Mouse (Mus musculus) hindlimb bud, embryonic 11.5 days (tissue): ENCODE results near the gene Ctps.
"Not testable (repeated sequence)": the region's sequence is repeated elsewhere in the genome, so short reads cannot be mapped to it uniquely, and the experiment has no call there.

ENCODE experiments used
- DNase-seq: peaks from one replicate; pipeline ENCODE4 v3.0.0-alpha.2; 2012; ENCODE audit warnings: low read depth, low spot score; ENCODE audit errors: extremely low spot score

Gene Ctps

DNA sequence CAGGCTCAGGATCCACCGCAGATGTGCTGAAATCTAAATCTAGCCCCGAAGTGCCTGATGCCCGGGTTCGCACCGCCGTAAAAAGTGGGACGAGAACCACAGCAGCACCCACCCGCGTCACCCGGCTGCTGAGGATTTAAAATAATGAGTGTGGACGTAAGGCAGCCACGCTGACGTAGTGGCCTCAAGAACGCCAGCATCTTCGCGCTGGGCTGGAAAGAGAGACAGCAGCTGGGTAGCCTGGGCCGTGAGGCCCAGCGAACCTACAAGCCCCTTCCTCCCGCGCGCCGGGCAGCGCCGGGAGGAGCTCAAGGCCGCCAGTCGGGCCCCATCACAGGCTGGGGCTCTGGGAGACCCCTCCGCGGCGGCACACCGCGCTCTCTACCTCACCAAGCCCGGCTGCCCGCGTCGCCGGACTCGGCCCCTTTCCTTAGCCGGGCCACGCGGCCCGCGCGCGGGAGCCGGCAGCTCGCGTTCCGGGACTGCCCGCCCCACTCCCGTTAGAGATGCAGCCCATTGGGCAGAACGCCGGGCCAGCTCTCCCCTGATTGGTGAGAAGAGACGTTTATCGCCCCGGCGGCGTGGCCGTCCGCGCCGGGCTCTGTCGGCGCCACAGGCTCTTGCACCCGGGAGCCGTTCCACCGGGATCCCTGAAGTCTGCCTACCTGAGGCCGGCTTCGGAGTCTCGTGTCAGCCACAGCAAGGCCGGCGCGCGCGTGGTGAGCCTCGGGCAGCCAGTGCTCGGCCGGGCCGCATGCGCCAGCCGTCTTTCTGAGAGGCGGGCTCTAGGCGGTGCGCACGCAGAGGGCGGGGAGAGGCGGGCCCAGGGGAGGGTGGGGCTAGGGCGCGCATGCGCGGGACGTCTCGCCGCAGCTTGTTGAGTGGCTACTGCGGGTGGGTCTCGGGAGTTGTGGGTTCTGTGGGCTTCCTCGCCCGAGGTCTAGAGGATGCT, at the start of gene Ctps:
Gene Ctps (minus strand): TSS at position 791 of the 952 bp plus-strand sequence.
- peak; percentile 70 for DNase-seq

DNA sequence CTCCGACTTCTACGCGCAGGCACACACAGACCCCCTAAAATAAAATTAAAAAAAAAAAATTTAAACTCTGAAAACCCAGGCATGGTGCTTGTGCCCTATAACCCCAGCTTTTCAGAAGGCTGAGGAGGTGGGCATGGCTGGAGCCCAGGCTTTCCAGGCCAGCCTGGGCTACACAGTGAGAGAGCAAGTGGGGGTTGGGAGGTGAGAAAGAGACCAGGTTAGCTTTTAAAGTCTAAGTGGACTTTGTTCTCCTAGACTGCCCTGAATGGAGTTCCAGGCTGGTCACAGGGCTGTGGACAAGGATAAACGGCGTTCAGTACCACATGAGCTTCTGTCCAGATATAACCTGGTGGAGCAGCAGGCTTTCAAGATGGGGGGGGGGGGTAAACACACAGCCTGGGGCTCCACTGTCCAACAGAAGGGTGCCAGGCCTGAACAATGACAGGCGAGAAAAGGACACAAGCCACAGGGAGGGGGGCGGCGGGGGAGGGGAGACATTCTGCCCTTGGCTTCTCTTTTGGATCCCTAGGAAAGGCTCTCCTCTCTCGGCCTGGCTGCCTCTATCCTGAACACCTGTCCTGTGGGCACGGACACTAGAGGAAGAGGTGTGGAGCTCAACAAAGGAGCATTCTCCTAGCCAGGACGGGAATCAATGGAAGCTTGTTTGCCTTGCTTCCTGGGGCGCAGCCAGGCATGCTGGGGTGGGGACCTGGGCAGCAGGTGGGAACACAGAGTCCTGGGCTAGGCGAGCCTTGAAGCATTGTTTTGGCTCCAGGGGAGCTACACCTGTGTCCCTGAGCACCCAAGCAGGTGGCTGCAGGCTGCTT, 46.3 kb upstream of the Ctps start:
- DNase-seq: no peak

DNA sequence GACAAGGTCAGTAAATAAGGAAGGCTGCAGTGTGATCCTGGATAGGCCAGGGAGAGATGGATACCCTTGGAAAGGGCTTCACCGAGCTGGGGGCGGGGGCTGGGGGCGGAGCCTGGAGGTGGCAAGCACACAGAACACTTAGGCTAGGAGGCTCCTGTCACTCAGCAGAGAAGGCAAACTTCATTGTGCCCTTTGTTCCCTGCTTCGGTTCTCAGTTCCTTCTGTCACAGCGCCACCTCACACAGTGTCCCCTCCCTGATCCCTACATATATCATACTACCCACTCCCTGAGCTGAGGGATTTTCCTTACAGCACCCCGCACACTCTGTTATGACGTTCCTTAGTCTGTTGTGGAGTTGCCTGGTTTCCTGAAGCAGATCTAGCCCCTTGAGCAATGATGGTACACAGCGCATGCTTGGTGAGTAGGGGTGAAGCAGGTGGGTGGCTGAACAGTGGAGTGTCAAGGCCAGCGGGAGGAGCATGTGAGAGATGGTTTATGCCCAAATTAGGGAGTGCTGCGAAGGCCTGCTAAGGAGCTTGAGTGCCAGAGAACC, 45.5 kb upstream of the Ctps start:
- no peak for DNase-seq

DNA sequence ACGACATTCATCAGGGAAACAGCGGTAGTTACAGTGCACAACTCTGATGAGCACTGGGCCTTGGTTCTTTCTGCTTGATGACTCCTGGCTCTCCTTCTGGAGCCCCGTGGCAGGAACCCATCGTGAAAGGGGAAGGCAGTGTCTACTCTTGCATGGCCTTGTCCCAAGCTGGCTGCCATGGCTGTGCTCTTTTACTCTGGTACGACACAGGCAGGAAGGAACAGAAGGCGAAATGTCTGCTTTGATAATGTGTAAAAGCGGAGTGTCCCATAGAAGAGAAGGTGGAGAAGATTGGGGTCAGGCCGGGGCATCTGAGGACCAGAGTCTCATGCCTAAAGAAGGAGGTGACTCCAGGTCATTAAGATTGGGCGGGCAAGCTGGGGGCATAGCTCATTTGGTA, 44.6 kb upstream of the Ctps start:
- no peak for DNase-seq

DNA sequence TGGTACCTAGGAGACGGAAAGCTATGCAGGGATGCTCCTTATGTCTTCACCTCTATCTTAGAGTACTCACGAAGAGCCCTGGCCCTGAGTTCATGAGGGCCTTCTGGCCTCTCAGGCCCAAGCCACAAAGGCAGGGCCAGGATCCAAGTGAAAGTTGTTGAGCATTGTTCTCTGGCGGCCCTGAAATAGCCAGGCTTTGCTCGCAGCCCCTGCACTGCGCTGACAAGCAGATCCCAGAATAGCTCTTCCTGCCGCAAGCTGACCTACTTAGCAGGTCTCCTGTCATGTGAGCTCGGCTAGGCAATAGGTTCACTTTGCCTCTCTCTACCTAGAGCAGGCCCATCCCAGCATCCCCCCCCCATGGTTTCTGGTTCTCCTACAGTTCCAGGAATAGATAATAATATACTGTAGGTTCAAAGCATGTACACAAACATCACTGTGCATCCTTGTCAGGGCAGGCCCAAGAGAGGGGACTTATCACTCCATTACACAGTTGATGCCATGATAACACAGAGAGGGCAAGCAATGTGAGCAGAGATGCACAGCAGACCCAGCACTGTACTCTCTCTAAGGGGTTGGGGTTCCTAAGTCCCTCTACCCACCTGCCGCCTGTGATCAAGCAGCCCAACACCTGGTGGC, 43.7 kb upstream of the Ctps start:
- no peak for DNase-seq

DNA sequence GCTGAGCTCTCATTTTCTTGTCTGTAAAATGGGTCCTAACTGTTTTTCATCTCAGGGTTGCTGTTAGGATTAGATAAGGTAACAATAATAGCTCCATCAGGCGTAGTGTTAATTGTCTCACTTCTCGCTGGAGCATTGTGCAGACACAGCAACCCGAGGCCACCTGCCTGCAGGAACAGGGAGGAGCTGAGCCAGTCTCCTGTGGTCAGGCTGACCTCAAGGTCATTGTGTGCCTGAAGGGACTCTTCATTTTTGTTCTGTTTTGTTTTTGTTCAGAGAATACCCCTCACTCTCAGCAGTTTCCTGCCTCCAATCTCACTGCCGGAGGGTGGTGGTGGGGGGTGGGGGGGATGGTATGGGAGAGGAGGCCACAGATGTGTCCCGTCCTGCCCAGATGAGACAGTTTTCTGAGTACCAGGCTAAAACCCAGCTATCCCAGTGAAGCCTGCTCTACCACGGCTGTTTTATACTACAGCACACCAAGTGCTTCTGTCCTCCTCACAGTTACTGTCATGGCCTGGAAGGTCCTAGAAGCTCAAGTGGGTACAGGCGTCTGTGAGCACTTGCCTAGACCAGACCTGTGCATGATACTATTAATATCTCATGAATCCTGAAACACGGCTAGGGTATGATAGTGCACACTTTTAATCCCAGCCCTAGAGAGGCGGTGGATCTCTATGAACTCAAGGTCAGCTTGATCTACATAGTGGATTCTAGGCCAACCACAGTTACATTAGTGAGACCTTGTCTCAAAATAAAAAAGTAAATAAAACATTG, 42.4 kb upstream of the Ctps start:
- no peak for DNase-seq

DNA sequence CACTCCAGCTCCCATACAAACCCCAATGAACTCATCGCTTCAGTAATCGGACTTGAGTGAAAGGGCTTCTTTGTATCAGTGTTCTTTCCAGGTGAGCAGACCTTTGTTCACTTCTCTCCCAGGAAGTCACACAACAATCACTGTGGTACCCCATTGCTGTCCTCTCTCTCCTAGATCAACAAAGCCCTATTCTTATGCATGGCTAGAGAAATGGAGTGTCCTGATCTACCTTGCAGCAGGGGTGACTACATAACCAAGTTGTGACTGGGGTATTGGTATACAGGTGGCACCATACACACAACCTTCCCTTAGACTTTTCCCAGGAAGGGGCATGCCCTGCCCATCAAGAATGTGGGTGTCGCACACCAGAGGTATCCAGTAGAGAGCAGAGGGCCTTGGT, 40.9 kb upstream of the Ctps start:
- no peak for DNase-seq

DNA sequence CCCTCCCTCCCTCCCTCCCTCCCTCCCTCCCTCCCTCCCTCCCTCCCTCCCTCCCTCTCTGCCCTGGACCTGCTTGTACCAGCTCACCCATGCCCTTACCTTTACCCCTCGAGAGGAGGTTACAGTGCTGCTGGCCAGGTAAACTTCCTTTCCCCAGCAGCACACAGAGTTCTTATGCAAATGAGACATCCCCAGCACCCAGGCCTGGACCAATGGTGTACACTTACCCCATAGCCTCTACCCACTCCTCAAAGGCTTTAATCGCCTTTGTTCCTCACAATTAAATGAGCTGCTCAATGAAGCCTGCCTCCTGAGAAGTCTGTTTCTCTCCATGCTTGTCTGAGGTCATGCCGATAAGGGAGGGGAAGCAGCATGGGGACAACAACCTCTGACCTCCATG, 36.9 kb upstream of the Ctps start:
- no peak for DNase-seq

DNA sequence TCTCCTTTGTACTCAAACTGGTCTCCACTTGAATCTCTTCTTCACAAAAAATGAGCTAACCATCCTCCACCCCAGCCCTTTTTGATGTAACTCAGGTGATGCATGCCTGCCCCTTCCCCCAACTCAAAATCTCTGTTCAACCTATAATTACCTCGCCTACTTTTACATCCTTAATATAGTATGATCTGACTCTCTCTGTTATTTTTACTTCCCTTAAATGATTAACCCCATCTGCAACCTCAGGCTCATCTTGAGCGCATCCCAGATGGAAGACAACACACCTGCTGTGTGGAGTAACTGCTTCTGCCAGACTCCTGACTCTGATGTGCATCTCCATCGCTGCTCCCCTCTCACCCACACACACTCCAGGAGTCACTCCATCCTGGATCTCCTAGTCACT, 32.6 kb upstream of the Ctps start:
- DNase-seq: no peak

DNA sequence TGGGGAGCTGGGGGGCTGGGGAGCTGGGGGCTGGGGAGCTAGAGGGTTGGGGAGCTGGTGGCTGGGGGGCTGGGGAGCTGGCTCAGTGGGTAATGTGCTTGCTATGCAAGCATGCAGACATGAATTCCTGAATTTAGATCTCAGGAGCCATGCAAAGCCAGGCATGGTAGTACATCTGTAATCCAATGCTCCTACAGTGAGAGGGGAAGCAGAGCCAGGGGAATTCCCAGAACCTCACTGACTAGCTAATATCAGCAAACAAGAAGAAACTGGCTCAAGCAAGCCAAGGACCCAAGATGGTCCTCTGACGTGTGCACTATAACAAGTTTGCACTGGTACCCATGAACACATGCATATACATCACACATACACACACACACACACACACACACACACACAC, 31.7 kb upstream of the Ctps start:
- DNase-seq: no peak

DNA sequence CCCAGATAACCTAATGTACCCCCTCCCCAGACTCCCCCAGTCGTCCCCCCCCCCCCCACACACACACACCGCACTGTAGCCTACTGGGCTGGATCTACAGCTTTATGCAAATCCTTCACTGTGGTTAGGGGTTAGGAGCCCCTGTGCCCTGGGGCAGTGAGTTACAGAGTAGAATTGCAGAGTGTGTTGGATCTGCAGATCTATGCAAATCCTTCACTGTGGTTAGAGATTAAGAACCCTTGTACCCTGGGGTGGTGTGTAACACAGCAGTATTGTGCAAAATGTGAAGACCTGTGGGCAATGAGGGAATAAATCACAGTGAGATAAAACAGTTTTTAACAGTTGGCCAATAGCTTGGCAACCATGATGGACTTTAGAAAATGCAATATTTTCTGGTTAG, 28.8 kb upstream of the Ctps start:
- no peak for DNase-seq

DNA sequence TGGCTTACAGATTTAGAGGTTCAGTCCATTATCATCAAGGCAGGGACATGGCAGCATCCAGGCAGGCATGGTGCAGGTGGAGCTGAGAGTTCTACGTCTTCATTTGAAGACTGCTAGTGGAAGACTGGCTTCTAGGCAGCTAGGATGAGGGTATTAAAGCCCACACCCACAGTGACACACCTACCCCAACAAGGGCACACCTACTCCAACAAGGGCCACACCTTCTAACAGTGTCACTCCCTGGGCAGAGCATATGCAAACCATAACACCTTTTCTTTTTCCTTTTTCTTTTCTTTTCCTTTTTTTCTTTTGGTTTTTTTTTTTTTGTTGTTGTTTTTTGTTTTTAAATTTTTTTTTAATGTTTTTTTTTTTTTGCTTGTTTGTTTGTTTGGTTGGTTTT, 26.1 kb upstream of the Ctps start:
- DNase-seq: not testable (repeated sequence)

DNA sequence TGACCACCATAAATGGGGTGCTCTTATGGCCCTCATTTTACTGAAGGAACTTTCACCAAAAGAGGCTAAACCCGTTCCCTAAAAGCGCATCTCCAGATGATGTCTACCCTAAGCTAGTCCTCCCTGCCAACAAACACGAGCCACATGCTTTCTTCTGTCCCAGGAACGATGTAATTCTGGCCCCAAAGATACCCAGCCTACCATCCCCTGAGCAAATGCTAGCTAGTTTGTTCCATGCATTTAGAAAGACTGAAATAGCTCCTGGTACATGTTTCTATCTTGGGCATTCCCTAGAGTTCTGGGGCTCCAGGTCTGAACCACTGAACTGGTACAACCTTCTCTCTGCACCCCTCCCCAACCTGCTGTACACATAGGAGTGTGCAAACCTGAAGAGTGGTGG, 20.9 kb upstream of the Ctps start:
- no peak for DNase-seq

DNA sequence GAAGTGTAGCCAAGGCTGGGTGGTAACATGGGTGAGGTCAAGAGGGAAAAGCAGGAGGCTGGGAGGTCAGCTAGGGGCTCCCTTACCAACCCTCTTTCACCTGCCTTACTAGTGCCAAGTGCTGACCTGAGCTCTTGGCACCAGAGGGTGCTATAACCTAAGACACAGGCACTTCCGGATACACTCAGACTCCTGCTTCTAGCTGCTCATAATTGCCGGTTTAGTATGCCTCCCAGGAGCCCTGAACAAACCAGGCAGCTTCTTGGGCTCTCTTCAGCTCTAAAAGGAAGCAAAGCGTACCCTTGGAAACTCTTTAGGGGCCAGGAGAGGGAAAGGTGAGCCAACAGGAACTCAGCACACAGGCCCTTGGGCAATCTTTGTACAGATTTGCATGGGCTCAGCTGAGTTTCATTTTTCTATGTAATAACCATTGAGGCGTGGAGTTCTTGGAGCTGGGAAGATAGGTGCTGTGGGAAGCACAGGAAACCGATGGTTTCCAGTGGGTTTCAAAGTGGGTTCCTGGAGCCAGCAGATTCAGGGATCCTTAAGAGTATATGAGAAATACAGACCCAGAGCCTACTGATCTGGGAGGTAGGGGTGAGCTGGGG, 19.8 kb upstream of the Ctps start:
- peak; percentile 68 for DNase-seq

DNA sequence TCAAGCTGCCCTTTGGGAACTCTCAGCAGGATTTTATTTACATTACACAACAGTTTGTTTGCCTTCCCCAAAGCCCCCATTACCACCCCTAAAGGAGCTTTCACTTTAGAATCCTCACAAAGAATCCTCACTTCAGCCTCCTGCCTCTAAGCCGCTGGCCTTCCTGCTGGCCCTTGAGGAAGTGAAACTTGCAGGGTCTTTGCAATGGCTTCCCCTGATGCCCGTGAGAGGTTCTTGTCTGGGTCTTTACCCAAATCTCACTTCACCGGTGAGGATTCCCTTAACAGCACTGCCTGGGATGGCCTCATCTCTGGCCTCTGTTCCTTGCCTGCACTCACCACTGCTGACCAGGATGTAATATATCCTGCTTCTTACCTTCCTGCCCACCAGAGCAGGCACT, 19.0 kb upstream of the Ctps start:
- no peak for DNase-seq

DNA sequence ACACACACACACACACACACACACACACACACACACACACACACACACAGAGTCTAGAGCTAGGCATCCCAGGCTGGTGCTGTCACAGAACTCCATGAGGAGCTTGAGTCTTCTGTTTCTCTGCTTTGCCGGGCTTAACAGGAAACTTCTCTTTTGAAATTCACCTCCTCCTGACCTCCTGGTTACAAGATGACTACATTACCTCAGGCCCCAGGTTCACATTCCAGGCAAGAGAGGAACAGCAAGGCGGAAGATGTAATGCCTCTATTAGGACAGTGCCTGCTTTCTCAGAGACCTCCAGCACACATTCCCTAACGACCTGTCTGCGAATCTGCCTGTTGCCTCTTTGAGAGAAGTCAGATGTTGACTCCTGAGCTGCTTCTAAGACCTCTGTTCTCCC, 18.4 kb upstream of the Ctps start, which contains the start of gene Gm8439:
Gene Gm8439 (plus strand): TSS at position 301 of the 400 bp plus-strand sequence.
- DNase-seq: no peak

DNA sequence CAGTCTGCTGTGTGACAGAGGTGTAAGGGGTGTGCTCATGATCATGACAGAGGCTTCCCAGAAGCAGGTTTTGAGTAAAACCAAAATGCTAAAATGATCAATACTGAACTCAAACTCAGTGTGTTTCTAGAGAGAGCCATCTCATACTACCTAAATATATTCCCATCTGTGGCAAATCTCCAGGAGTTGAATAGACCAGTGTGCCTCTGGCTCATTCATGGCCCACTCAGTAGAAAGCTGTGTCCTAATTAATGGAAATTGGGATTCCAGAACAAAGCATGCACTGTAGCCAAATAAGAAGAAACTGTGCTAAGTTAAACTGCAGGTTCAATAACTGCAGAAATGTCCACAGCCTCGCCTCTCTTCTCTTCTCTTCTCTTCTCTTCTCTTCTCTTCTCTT, 16.9 kb upstream of the Ctps start:
- DNase-seq: no peak

DNA sequence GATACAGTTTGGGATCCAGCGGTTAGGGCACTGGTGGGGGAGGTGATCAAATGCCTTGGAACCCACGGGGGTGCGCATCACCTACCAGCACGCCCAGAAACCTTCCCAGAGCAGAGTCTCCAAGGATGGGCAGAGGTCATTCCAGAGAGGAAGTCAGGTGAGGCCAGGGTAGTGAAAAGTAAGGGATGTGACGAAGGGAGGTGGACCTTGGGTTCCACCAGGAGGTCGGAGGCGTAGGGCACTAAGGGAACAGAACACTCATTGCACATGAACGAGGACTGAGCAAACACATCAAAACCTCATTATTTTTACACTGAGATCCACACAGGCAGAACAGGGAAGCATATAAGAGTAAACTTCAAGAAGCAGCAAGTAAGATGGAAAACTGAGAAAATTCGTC, 11.6 kb upstream of the Ctps start:
- no peak for DNase-seq

DNA sequence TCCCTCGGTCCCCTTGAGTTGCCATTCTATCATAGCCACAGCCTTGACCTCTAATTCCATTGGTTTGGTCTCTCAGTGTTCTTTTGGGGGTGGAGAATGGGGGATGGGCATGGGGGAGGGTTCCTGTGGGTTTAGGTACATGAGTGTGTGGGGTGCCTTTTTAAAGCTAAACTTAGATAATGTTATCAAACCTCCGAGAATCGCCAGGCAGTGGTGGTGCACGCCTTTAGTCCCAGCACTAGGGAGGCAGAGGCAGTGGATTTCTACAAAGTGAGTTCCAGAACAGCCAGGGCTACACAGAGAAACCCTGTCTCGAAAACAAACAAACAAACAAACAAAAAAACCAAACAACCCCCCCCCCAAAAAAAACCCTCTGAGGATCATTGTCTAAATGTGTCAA, 10.8 kb upstream of the Ctps start:
- DNase-seq: no peak

DNA sequence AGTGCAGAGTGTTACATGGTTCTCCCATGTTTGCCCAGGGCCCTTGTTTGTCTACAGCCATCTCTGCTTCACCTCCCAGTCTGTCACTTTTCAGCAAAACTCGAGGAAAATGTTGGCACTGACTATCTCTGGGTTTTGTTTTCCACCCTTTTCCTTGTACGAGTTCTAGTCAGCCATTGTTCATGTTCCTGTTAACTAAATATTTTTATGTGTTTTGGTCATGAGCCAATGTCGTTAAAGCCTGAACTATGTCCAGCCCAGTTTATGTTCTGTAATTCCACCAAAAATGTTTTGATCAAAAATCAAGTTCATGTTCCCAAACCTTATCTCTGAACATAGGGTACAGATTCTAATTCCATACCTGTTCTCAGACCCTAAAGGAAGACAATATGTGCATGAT, 1.6 kb upstream of the Ctps start:
- DNase-seq: no peak
